Mouse (Mus musculus) midbrain, embryonic 14.5 days (tissue): ENCODE data around the gene Ube4b. TPM values are rescaled to one million over a fixed set of nuclear protein-coding genes. Genes with fewer than 3 reads are reported as not detected.
"Not testable (repeated sequence)": the region's sequence is repeated elsewhere in the genome, so short reads cannot be mapped to it uniquely, and the experiment has no call there.

Experiments
- ATAC-seq: fragments of 200-750 bp; cut with Nextera tagmentation; 2 replicates; pipeline ENCODE4 v1.8.0; 2017; ENCODE audit warnings: moderate number of reproducible peaks, moderate library complexity; ENCODE audit not compliant: low FRiP score, low TSS enrichment
- DNase-seq: peaks from one replicate; pipeline ENCODE4 v3.0.0-alpha.2; 2015
- H3K27ac ChIP-seq: fragments of 300-500 bp; sonication (generic); replicated peaks from 2 replicates; pipeline ENCODE4 v1.5.1; 2014; ENCODE audit warnings: mild to moderate bottlenecking, low read depth, low read length, moderate library complexity
- H3K27me3 ChIP-seq: fragments of 300-500 bp; sonication (generic); 2 replicates; pipeline ENCODE4 v1.6.1; 2014; ENCODE audit warnings: low read length, control low read depth, mixed read lengths; ENCODE audit not compliant: control insufficient read depth, insufficient read depth
- H3K36me3 ChIP-seq: fragments of 300-500 bp; sonication (generic); 2 replicates; pipeline ENCODE4 v1.6.1; 2014; ENCODE audit warnings: low read length, control low read depth; ENCODE audit not compliant: control insufficient read depth, insufficient read depth
- H3K4me1 ChIP-seq: fragments of 300-500 bp; sonication (generic); 2 replicates; pipeline ENCODE4 v1.6.1; 2014; ENCODE audit warnings: mild to moderate bottlenecking, antibody characterized with exemption, low read length, control low read depth; ENCODE audit not compliant: control insufficient read depth, insufficient read depth
- H3K4me2 ChIP-seq: fragments of 300-500 bp; sonication (generic); 2 replicates; pipeline ENCODE4 v1.6.1; 2014; ENCODE audit warnings: mild to moderate bottlenecking, low read length, moderate library complexity
- H3K4me3 ChIP-seq: fragments of 300-500 bp; sonication (generic); replicated peaks from 2 replicates; pipeline ENCODE4 v1.5.1; 2014; ENCODE audit warnings: low read depth, low read length
- H3K9ac ChIP-seq: fragments of 300-500 bp; sonication (generic); replicated peaks from 2 replicates; pipeline ENCODE4 v1.6.1; 2014; ENCODE audit warnings: mild to moderate bottlenecking, low read length, moderate library complexity
- H3K9me3 ChIP-seq: fragments of 300-500 bp; sonication (generic); 2 replicates; pipeline ENCODE4 v1.6.1; 2016; ENCODE audit warnings: low read length, control low read depth, mixed read lengths; ENCODE audit not compliant: control insufficient read depth
- WGBS: fragments of 180-500 bp; shearing (Covaris S2); extraction: QIAGEN DNeasy Blood & Tissue Kit; methylation state at CpG from one replicate; pipeline ENCODE4 v1.1.7; 2014; 5-methylcytosine and 5-hydroxymethylcytosine counted together
- polyA plus RNA-seq: library from polyadenylated mRNA; unstranded; fragments of >200 nt; fragmentation: Nextera tagmentation; extraction: Ambion mirVana; gene quantifications from 2 replicates; pipeline ENCODE4 v1.2.1, GENCODE M21; 2014

Gene Ube4b
- polyA plus RNA-seq, 1 experiment from 2014 or later: 56.8 TPM

DNA sequence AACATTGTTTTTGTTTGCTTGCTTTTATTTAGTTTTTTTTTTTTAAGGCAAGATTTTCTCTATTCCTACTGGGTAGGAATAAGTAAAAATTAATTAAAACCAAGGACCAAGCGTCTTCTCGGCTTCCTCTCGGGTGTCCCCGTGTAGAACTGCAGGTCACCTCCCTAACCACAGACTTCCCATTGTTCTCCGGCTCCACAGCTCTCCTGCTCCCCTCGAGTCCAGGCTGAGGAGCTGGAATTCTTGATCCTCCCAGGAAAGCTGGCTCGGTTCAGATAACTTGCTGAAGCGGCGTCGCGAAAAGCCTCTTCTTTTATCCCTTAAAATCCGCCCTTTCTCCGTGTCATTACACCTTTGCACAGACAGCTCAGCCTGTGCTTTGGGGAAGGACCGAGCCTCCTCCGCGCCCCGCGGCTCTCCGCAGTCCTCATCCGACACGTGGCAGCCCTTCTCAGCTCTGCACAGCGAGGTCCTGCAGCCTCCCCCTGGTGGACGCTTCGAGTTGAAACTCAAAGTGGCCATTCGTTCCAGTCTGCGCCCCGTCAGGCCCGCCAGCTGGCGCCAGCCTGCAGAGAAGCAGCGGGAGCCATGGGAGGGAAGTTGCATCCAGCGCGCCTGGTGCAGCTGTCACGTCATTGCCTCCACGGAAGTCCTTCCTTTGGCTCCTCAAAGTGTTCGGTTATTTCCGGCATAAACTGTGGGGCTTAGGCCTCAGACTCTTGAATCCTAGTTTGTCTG lies 18.6 kb upstream of the Ube4b start:
- Histone ChIP-seq H3K36me3 (no peaks in the 10 kb centered on the region), H3K9me3 (no peaks in the 10 kb centered on the region), H3K4me2 (peak overlapping the region; percentile 61), H3K27me3 (no peaks in the 10 kb centered on the region), H3K4me1 (peaks cover 12% of the 10 kb centered on the region), H3K9ac (peak overlapping the region; percentile 54), H3K27ac (peak overlapping the region; percentile 94), H3K4me3 (peak overlapping the region; percentile 30)
- ATAC-seq: peak; percentile 97
- DNase-seq: peak; percentile 97
- under 1% methylated on average over 36 of the region's 36 CpGs for WGBS

DNA sequence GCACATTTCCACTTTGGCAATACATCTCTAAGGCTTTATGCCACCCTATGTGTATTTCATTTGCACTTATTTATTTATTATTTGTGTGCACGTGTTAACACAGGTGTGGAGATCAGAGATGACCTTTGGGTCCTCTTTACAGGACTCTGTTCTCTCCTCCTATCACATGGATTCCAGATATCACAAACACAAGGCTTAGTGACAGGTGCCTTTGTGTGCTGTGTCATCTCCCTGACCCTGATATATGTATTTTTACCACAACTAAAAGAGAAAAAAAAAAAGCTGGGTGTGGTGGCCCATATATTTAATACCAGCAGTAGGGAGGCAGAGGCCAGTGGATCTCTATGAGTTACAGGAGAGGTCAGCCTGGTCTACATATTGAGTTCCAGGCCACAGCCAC lies 17.9 kb upstream of the Ube4b start:
- peak overlapping the region; percentile 61 for H3K4me2 ChIP-seq
- H3K27me3 ChIP-seq: no peaks in the 10 kb centered on the region
- ATAC-seq (no peak), DNase-seq (no peak)
- 78% methylated on average over 1 of the region's 1 CpGs for WGBS
- no peaks in the 10 kb centered on the region for H3K9me3 ChIP-seq
- peak overlapping the region; percentile 54; the same call in 1 of the 2 replicates for H3K9ac ChIP-seq
- peaks cover 12% of the 10 kb centered on the region for H3K4me1 ChIP-seq
- no peaks in the 10 kb centered on the region for H3K36me3 ChIP-seq
- peak overlapping the region; percentile 30; the same call in 1 of the 2 replicates for H3K4me3 ChIP-seq
- peak overlapping the region; percentile 94 for H3K27ac ChIP-seq

- 70% methylated on average over 3 of the region's 3 CpGs for WGBS
- Histone ChIP-seq H3K27me3 (no peaks in the 10 kb centered on the region), H3K36me3 (no peaks in the 10 kb centered on the region), H3K4me2 (no peak overlapping the region), H3K9ac (no peak overlapping the region), H3K9me3 (no peaks in the 10 kb centered on the region), H3K27ac (no peak overlapping the region), H3K4me3 (no peak overlapping the region), H3K4me1 (peaks cover 12% of the 10 kb centered on the region)
- ATAC-seq (no peak), DNase-seq (no peak)
Measured at GRCm38 (mm10) chr4:149442436-149442835, 15.9 kb upstream of the Ube4b start.

DNA sequence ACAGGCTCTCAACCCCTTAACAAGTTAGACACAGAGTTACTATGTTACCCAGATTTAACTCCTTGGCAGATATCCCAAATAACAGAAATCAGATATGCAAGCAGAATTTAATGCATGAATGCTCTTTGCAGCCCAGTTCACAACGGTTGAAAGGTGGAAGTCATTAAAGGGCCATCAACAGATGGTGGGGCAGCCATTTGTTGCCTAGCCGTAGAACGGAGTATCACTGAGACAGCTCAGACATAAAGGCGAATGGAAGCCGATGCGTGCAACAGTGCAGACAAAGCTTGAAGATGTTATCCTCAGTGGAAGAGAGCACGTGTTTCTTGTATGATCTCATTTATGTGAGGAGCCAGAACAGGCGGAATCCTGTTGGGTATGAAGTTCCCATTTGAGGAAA lies 14.0 kb upstream of the Ube4b start:
- no peak overlapping the region for H3K27ac ChIP-seq
- no peak for ATAC-seq
- WGBS: 75% methylated on average over 8 of the region's 8 CpGs
- no peaks in the 10 kb centered on the region for H3K36me3 ChIP-seq
- no peak overlapping the region for H3K4me2 ChIP-seq
- no peak for DNase-seq
- no peak overlapping the region for H3K4me3 ChIP-seq
- no peak overlapping the region for H3K9ac ChIP-seq
- peaks cover 6% of the 10 kb centered on the region for H3K4me1 ChIP-seq
- H3K9me3 ChIP-seq: no peaks in the 10 kb centered on the region
- H3K27me3 ChIP-seq: no peaks in the 10 kb centered on the region

GRCm38 (mm10) chr4:149431887-149432286 lies 5.3 kb upstream of the Ube4b start:
- not testable (repeated sequence) for H3K9me3 ChIP-seq, DNase-seq, H3K27me3 ChIP-seq, ATAC-seq, H3K4me3 ChIP-seq, H3K9ac ChIP-seq, H3K4me2 ChIP-seq, H3K36me3 ChIP-seq, H3K4me1 ChIP-seq, H3K27ac ChIP-seq
- 80% methylated on average over 1 of the region's 1 CpGs for WGBS

GRCm38 (mm10) chr4:149429592-149429991 lies 3.0 kb upstream of the Ube4b start:
- Histone ChIP-seq H3K27me3 (no peaks in the 10 kb centered on the region), H3K27ac (no peak overlapping the region), H3K4me1 (0 out of 2 replicates have a peak, but pooled peaks cover under 1% of the 10 kb centered on the region), H3K4me2 (no peak overlapping the region), H3K9me3 (no peaks in the 10 kb centered on the region), H3K36me3 (no peaks in the 10 kb centered on the region), H3K4me3 (no peak overlapping the region), H3K9ac (no peak overlapping the region)
- ATAC-seq: no peak
- WGBS: 85% methylated on average over 5 of the region's 5 CpGs
- no peak for DNase-seq

DNA sequence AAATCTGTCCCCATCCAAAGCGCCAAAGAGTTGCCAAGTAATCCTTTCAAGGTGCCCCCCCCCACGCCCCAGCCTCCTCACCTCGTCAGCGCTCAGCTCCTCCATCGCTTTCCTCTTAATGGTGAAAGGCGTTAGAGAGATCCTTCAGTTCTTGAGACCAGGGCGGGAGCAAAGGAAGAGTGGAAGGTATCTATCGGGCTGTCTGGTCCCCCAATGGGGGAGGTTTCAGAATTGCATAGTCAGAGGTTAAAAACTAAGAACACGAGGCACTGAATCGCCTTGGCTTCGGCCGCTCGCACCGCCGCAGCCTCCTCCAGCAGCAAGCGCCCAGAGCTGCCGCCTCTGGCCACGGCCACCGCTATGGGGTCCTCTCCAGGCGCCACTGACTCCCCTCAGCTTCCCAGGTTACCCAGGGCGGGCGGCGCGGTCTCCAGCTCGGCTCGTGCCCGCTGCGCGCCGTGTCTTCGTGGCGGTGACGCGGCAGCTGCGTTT lies 702 bp downstream of the Ube4b start:
- H3K9me3 ChIP-seq: no peaks in the 10 kb centered on the region
- H3K4me3 ChIP-seq: peak overlapping the region; percentile 91
- peak overlapping the region; percentile 85 for H3K9ac ChIP-seq
- H3K27ac ChIP-seq: peak overlapping the region; percentile 99
- H3K27me3 ChIP-seq: no peaks in the 10 kb centered on the region
- DNase-seq (no peak), ATAC-seq (peak; percentile 11; the same call in 1 of the 2 replicates)
- peak overlapping the region; percentile 71 for H3K4me2 ChIP-seq
- H3K4me1 ChIP-seq: peaks cover 11% of the 10 kb centered on the region; the same call in 1 of the 2 replicates
- H3K36me3 ChIP-seq: no peaks in the 10 kb centered on the region
- under 1% methylated on average over 35 of the region's 35 CpGs for WGBS

DNA sequence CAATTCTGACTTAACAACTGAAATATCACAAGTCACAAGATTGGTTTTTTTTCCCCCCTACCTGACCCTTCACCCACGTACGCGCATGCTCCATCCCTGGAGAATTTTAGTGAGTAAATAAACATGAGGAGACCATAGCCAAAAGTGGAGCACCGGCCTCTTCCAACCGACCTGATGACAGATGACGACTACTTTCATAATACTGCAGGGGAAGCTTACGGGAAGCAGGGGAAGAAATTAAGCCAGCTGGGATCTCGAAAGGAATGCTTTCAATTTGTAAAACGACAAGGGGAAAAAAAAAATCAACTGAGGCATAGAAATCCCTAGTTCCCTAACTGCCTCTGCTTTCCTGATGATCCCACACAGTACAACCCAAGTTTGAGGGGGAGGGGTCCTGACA lies 1.8 kb downstream of the Ube4b start:
- 2% methylated on average over 9 of the region's 9 CpGs for WGBS
- Histone ChIP-seq H3K4me3 (peak overlapping the region; percentile 91), H3K4me1 (peaks cover 11% of the 10 kb centered on the region; the same call in 1 of the 2 replicates), H3K27ac (0 out of 2 replicates have a peak overlapping the region, but pooled peaks have one; percentile 46), H3K4me2 (peak overlapping the region; percentile 71), H3K27me3 (no peaks in the 10 kb centered on the region), H3K9me3 (no peaks in the 10 kb centered on the region), H3K36me3 (no peaks in the 10 kb centered on the region), H3K9ac (peak overlapping the region; percentile 85)
- DNase-seq (peak; percentile 30), ATAC-seq (no peak)

GRCm38 (mm10) chr4:149417854-149418365 lies 8.6 kb downstream of the Ube4b start:
- ATAC-seq (no peak), DNase-seq (no peak)
- no peaks in the 10 kb centered on the region for H3K27me3 ChIP-seq
- no peak overlapping the region for H3K4me2 ChIP-seq
- H3K27ac ChIP-seq: no peak overlapping the region
- no peaks in the 10 kb centered on the region for H3K36me3 ChIP-seq
- peaks cover 12% of the 10 kb centered on the region for H3K4me1 ChIP-seq
- WGBS: 90% methylated on average over 5 of the region's 5 CpGs
- no peak overlapping the region for H3K9ac ChIP-seq
- H3K9me3 ChIP-seq: no peaks in the 10 kb centered on the region
- H3K4me3 ChIP-seq: no peak overlapping the region
